Mouse (Mus musculus): ENCODE measurements around the gene B4galnt3. TPM values are rescaled to one million over a fixed set of nuclear protein-coding genes. Genes with fewer than 3 reads are reported as not detected.

B4galnt3 gene
- polyA plus RNA-seq, 1 experiment from 2014 or later = 0.22 TPM

DNA sequence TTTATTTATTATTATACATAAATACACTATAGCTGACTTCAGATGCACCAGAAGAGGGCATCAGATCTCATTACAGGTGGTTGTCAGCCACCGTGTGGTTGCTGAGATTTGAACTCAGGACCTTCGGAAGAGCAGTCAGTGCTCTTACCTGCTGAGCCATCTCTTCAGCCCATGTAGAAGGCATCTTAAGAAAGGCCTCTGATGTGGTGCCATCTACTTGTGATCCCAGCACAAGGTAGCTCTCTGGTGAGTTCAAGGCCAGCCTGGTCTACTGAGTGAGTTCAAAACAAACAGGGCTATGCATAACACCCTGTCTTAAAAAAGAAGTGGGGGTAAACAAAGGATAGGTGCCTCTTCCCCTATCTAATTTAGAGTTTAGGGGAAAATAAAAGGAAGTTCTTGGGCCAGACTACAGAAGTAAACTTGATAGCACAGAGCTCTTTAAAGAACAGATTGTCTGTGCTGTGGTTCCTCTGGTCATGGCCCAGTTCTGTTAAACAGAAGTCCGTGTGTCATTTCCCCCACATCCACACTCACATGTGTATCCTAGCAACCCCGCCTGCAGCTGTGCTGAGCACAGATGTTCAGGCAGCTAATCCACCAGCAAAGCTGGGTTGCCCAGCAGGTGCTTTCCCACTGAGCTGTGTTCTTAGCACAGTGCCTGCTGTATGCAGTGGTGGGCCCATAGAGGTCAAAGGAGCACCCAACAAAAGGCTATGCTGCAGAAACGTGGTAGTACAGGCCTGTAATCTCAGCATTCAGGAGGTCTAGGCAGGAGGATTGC is 139.6 kb downstream of the B4galnt3 start:
- WGBS = 62% methylated on average over 5 of the region's 5 CpGs
- no peak for ATAC-seq (ENCODE audit: low FRiP score, low read depth)

More for the DNA sequence above, 139.6 kb downstream of the B4galnt3 start:
- H3K4me1 ChIP-seq (replicated peaks) = peaks cover 17% of the 10 kb centered on the region
- no peaks in the 10 kb centered on the region for H3K9me3 ChIP-seq
- H3K9ac ChIP-seq = no peak overlapping the region
- no peaks in the 10 kb centered on the region for H3K36me3 ChIP-seq
- no peaks in the 10 kb centered on the region for H3K27me3 ChIP-seq
- no peak overlapping the region for H3K4me3 ChIP-seq
- H3K4me2 ChIP-seq = no peak overlapping the region
- H3K27ac ChIP-seq (replicated peaks) = no peak overlapping the region

Other genes starting within 250 kb of the B4galnt3 start
- not detected in 2 replicates for gene Ninj2, start 201.2 kb downstream of the B4galnt3 start, polyA plus RNA-seq (2015; fragmentation: Nextera tagmentation; extraction: Ambion mirVana)
- gene D330020A13Rik, start 195 bp downstream of the B4galnt3 start, polyA plus RNA-seq (2015; fragmentation: Nextera tagmentation; extraction: Ambion mirVana) = 0.18 and 0.25 TPM in 2 replicates
- 29.8 and 32.6 TPM in 2 replicates for gene Kdm5a, start 69.6 kb upstream of the B4galnt3 start, polyA plus RNA-seq (2015; fragmentation: Nextera tagmentation; extraction: Ambion mirVana)
- 11.0 and 11.5 TPM in 2 replicates for gene Ccdc77, start 69.8 kb upstream of the B4galnt3 start, polyA plus RNA-seq (2015; fragmentation: Nextera tagmentation; extraction: Ambion mirVana)
- 5.7 and 6.0 TPM in 2 replicates for gene Il17ra, start 168.7 kb upstream of the B4galnt3 start, polyA plus RNA-seq (2015; fragmentation: Nextera tagmentation; extraction: Ambion mirVana)
- 2.9 and 3.5 TPM in 2 replicates for gene Tmem121b, start 199.2 kb upstream of the B4galnt3 start, polyA plus RNA-seq (2015; fragmentation: Nextera tagmentation; extraction: Ambion mirVana)
- 15.4 and 15.6 TPM in 2 replicates for gene Hdhd5, start 236.8 kb upstream of the B4galnt3 start, polyA plus RNA-seq (2015; fragmentation: Nextera tagmentation; extraction: Ambion mirVana)